Mouse (Mus musculus): ENCODE results near the gene Pfas. TPM values are rescaled to one million over a fixed set of nuclear protein-coding genes. Genes with fewer than 3 reads are reported as not detected.

The Pfas gene
- polyA plus RNA-seq, 1 experiment = 10.3 TPM

DNA sequence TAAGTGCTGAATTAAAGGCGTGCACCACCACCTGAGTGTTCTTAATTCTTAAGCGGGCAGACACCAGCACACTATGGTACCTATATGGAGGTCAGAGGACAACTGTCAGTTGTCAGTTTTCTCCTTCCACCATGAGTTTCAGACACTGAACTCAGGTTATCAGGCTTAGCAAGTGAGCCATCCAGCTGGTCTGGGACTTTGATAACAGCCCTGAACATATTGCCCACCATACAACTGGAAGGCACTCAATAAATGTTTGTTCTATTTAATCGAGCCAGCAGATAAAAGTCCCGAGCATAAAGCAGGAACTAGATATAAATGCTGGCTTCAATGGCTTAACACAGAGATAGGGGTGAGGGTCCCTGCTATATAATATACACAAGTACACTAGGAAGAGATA lies 11.2 kb downstream of the Pfas start:
- TF ChIP-seq CTCF (IDR thresholded peaks at IDR 0.05; ENCODE audit: low read depth, low read length) (no peak), POLR2A (IDR thresholded peaks at IDR 0.05; ENCODE audit: borderline replicate concordance, low read depth, low read length) (no peak)

DNA sequence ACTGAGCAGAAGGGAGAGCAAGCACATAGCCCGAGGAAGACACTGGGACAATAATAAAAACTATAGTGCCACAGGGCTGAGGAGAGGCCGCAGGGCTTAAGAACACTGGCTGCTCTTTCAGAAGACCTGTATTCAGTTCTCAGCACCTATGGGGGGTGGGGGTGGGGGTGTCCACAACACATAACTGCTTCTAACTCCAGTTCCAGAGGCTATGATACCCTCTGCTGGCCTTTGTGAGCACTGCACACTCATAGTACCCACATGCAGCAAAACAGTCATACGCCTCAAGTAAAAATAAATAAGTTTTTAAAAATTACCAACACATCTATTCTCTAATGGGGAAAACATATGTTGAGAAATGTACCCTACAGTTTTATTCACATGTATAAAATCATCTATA lies 13.9 kb downstream of the Pfas start:
- H3K27ac ChIP-seq (ENCODE audit: insufficient read depth, low read depth, low read length) = no peak overlapping the region
- no peak for TF ChIP-seq CTCF (IDR thresholded peaks at IDR 0.05; ENCODE audit: low read depth, low read length)
- no peak for TF ChIP-seq POLR2A (IDR thresholded peaks at IDR 0.05; ENCODE audit: borderline replicate concordance, low read depth, low read length)
- H3K4me1 ChIP-seq (ENCODE audit: control insufficient read depth, insufficient read depth, low read length) = no peaks in the 10 kb centered on the region

More for the DNA sequence above, 11.2 kb downstream of the Pfas start:
- H3K4me3 ChIP-seq (ENCODE audit: insufficient read depth, low read length) = no peak overlapping the region
- H3K4me1 ChIP-seq (ENCODE audit: control insufficient read depth, insufficient read depth, low read length) = no peaks in the 10 kb centered on the region
- no peak overlapping the region for H3K27ac ChIP-seq (ENCODE audit: insufficient read depth, low read depth, low read length)

DNA sequence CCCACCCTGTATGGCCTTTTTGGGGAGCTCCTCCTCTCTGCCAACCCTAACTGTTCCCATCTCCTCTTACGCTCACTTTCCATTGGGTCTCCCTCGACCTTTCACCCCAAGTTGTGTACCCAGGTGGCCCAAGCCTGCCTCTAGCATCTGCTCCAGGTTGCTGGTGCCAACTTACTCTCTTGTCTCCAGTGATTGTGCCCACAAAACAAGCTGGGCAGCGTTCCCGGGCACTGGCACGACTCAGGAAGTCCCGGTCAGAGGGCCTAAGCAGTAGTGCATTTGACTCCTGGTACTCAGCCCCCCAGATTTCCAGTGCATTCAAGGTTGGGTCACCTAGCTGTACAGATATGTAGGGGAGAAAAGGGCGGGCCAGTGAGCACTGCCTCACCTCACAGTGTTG lies 15.1 kb downstream of the Pfas start:
- no peak overlapping the region for H3K27ac ChIP-seq (ENCODE audit: insufficient read depth, low read depth, low read length)
- TF ChIP-seq POLR2A (IDR thresholded peaks at IDR 0.05; ENCODE audit: borderline replicate concordance, low read depth, low read length) (no peak), CTCF (IDR thresholded peaks at IDR 0.05; ENCODE audit: low read depth, low read length) (no peak)

More for the DNA sequence above, 13.9 kb downstream of the Pfas start:
- H3K4me3 ChIP-seq (ENCODE audit: insufficient read depth, low read length) = no peak overlapping the region

DNA sequence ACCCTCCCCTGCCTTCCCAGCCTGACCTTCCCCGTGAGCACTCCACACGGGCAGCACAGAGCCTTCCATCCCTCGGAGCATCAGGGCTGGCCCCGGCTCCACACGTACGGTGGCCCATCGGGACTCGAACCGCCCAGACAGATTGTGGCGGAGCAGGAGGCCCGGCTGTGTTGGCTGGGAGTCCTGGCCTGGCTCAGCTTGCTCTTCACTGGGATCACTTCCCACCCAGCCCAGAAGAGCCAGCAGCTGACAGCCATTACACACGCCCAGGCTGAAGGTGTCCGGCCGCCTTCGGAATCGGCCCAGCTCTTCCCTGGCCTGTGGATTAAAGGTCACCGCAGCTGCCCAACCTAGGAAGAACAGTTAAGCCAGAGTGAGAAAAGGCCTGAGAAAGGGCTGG lies 19.9 kb downstream of the Pfas start:
- Histone ChIP-seq H3K27ac (ENCODE audit: insufficient read depth, low read depth, low read length) (no peak overlapping the region), H3K4me3 (ENCODE audit: insufficient read depth, low read length) (no peak overlapping the region), H3K4me1 (ENCODE audit: control insufficient read depth, insufficient read depth, low read length) (no peaks in the 10 kb centered on the region)
- no peak for TF ChIP-seq CTCF (IDR thresholded peaks at IDR 0.05; ENCODE audit: low read depth, low read length)

More for the DNA sequence above, 15.1 kb downstream of the Pfas start:
- H3K4me1 ChIP-seq (ENCODE audit: control insufficient read depth, insufficient read depth, low read length) = no peaks in the 10 kb centered on the region
- no peak overlapping the region for H3K4me3 ChIP-seq (ENCODE audit: insufficient read depth, low read length)

DNA sequence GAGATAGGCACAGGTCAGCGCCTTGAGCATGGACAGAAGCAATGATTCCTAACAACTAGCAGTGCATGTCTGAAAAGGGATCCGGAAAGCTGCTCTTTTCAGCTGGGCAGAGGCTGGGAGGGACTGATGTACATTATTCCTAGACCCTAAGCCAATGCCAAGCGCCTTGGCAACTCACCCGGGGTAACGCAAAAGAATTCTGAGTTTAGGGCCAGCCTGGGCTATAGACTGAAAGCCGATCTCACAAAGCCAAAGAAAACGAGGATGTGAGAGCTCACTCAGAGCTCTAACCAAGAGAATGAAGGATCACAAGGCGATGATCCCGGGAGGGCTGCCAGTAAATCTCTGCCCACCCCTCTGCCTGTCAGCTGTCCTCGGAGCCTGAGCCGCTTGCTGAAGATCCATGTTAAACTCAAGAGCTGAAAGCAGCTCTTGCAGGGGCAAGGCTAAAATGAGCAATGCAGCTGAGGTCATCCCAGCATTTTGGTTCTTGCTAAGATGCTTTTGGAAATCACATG lies 20.8 kb downstream of the Pfas start:
- no peaks in the 10 kb centered on the region for H3K4me1 ChIP-seq (ENCODE audit: control insufficient read depth, insufficient read depth, low read length)
- TF ChIP-seq POLR2A (IDR thresholded peaks at IDR 0.05; ENCODE audit: borderline replicate concordance, low read depth, low read length) (no peak), CTCF (IDR thresholded peaks at IDR 0.05; ENCODE audit: low read depth, low read length) (no peak)
- no peak overlapping the region for H3K4me3 ChIP-seq (ENCODE audit: insufficient read depth, low read length)
- H3K27ac ChIP-seq (ENCODE audit: insufficient read depth, low read depth, low read length) = no peak overlapping the region

DNA sequence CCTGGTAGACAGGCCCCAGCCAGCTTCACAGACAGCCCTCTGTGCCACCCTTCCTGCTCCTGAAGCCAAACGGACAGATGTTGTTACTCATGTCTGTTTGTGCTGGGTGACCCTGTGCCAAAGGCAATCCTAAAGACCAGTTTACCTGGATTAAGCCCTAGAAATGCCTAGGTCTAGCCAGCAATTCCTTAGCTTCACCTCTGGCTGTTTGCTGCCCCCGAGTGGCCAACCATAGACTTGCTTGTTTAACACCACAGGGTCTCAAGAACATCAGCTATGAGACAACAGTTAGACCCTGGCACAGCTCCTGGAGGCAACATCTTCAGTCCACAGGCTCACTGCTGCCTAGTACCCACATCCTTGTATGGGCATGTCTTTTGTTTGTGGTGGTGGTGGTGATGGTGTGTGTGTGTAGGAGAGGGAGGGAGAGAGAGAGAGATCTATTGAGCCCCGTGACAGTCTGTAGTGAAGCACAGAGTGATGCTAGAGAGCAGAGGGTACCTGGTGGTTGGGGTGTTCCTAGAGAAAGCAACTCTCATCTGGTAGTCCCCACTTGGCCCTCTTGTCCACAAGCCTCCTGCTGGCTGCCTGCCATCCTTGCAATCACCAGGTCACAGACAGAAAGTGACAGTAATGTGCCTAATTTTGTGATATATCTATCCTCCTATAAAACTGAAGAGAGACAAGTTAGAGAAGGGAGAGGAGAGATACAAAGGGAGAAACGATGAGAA lies 25.5 kb downstream of the Pfas start:
- Histone ChIP-seq H3K4me3 (ENCODE audit: insufficient read depth, low read length) (no peak overlapping the region), H3K4me1 (ENCODE audit: control insufficient read depth, insufficient read depth, low read length) (no peaks in the 10 kb centered on the region; the same call in 1 of the 2 replicates), H3K27ac (ENCODE audit: insufficient read depth, low read depth, low read length) (no peak overlapping the region)
- TF ChIP-seq CTCF (IDR thresholded peaks at IDR 0.05; ENCODE audit: low read depth, low read length) (peak; percentile 89), POLR2A (IDR thresholded peaks at IDR 0.05; ENCODE audit: borderline replicate concordance, low read depth, low read length) (no peak)

DNA sequence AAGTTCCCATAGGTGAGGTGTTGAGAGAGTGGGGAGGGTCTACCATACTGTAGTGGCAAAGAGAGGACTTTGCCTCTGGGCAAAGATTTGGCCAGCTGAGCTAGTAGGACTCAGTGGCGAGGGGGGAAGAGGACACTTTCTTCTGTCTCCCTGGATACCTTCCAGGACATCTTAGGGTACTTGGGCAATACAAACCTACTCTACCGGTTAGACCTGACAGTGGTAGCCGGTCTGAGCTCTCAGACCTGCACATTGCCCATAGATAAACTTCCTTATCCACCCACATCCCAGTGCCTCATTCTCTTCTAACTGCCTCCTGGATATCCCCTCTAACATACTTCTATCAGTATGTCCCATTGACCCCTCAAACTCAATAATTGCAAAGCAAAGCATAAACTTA lies 27.3 kb downstream of the Pfas start:
- TF ChIP-seq POLR2A (IDR thresholded peaks at IDR 0.05; ENCODE audit: borderline replicate concordance, low read depth, low read length) = no peak
- no peak for TF ChIP-seq CTCF (IDR thresholded peaks at IDR 0.05; ENCODE audit: low read depth, low read length)
- no peak overlapping the region for H3K27ac ChIP-seq (ENCODE audit: insufficient read depth, low read depth, low read length)

DNA sequence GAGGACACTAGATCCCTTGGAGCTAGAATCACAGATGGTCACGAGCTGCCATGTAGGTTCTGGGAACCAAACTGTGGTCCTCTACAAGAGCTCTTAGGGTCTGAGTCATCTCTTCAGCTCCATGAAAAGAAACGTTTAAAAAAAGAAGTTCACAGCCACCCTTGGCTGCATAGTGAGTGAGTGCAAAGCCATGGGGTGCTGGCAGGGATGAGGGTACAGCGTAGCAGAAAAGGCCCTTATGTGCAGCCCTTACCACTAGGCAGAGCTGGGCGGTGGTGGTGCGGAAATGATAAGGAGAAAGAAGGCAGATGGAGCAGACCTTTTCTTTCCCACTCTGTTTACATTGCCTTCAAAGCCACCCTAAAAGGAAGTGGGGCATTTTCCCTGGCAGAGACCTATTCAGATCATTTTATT lies 28.9 kb downstream of the Pfas start:
- H3K4me3 ChIP-seq (ENCODE audit: insufficient read depth, low read length) = no peak overlapping the region
- H3K27ac ChIP-seq (ENCODE audit: insufficient read depth, low read depth, low read length) = no peak overlapping the region
- no peaks in the 10 kb centered on the region; the same call in 1 of the 2 replicates for H3K4me1 ChIP-seq (ENCODE audit: control insufficient read depth, insufficient read depth, low read length)
- TF ChIP-seq CTCF (IDR thresholded peaks at IDR 0.05; ENCODE audit: low read depth, low read length) (no peak), POLR2A (IDR thresholded peaks at IDR 0.05; ENCODE audit: borderline replicate concordance, low read depth, low read length) (no peak)

More for the DNA sequence above, 27.3 kb downstream of the Pfas start:
- Histone ChIP-seq H3K4me3 (ENCODE audit: insufficient read depth, low read length) (no peak overlapping the region), H3K4me1 (ENCODE audit: control insufficient read depth, insufficient read depth, low read length) (no peaks in the 10 kb centered on the region; the same call in 1 of the 2 replicates)

DNA sequence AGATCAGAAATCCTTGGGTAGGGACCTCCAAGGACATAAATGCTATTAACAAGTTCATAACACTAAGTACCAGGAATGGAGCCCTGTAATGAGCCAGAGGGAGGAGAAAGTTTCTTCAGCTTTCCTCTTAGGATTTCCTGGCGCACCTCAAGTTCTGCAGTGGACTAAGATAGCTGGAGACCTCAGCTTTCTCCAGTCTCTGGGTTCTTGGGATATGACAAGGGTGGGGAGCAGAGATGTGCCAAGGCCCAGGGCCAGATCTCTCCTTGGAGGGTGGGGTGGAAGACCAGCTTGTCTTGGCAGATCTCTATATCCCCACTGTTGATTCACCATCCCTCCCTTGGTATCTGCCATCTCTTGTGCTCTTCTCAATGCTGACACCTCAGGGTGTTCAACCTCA lies 32.7 kb downstream of the Pfas start:
- no peak for TF ChIP-seq POLR2A (IDR thresholded peaks at IDR 0.05; ENCODE audit: borderline replicate concordance, low read depth, low read length)
- no peak for TF ChIP-seq CTCF (IDR thresholded peaks at IDR 0.05; ENCODE audit: low read depth, low read length)
- Histone ChIP-seq H3K4me1 (ENCODE audit: control insufficient read depth, insufficient read depth, low read length) (peaks cover 12% of the 10 kb centered on the region), H3K4me3 (ENCODE audit: insufficient read depth, low read length) (no peak overlapping the region), H3K27ac (ENCODE audit: insufficient read depth, low read depth, low read length) (no peak overlapping the region)

DNA sequence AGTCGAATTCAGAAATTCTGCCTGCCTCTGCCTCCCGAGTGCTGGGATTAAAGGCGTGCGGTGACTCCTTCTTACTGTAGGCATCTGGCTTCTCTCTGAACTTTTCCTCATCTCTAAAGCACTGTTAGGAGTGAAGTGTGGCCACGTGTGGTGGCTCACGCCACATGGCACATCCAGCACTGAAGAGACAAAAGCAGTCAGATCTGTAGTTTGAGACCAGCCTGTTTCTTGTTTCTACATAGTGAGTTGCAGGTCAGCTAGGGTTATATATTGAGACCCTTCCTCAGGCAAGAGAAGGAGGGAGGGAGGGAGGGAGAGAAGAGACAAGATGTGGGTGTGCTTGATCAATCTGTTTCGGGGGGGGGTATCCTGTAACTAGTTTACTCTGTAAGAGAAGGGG lies 33.2 kb downstream of the Pfas start, which contains the start of gene Rangrf:
TSS of gene Rangrf (minus strand) at position 101 of the 400 bp plus-strand sequence.
- Histone ChIP-seq H3K4me3 (ENCODE audit: insufficient read depth, low read length) (no peak within 1 kb of the TSS), H3K4me1 (ENCODE audit: control insufficient read depth, insufficient read depth, low read length) (peaks cover 16% of the 10 kb centered on the region), H3K27ac (ENCODE audit: insufficient read depth, low read depth, low read length) (no peak within 1 kb of the TSS)
- TF ChIP-seq CTCF (IDR thresholded peaks at IDR 0.05; ENCODE audit: low read depth, low read length) = no peak
- TF ChIP-seq POLR2A (IDR thresholded peaks at IDR 0.05; ENCODE audit: borderline replicate concordance, low read depth, low read length) = no peak

Measured in bone marrow macrophage, adult 2 months (primary cell).